Mouse (Mus musculus) E14TG2a.4 (cell line): ENCODE results near the gene Dnajb13.

ENCODE experiments used
- CTCF ChIP-seq: conservative IDR thresholded peaks from 2 replicates; pipeline ENCODE4 v1.5.1; 2014; ENCODE audit warnings: low read length
- NANOG ChIP-seq: IDR thresholded peaks from 2 replicates; pipeline ENCODE4 v1.6.1; 2014; ENCODE audit warnings: borderline replicate concordance, low read length, mixed read lengths

DNA sequence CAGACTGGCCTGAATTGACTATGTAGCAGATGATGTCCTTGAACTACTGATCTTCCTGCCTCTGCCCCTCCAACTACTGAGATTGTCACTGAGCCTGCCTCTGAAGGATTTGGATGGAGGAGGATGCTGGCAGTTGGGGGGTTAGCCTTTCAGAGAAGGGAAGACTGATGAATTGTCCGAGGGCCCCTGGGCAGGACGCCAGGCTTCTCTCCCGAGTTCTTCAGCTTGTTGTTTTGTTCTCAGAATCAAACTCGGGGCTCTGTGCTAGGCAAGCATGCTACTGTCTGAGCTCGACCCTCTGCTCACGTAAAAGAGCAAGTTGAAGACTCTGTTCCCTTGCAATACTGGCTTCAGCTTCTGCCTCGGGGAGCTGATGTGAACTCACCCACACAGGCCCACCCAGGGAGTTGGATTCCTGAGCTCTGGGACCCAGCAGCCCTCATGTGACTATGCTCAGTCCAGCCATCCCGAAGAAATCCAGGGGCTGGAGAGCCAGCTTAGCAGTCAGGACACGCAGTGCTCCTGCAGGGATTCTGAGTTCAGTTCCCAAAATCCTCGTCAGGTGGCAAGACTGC is 26.2 kb downstream of the Dnajb13 start:
- TF ChIP-seq NANOG (no peak), CTCF (no peak)
